ENCODE assay signal across 37 mouse cellular contexts in genomic region chr5:104077508-104077907, GRCm38 (mm10). TPM values are rescaled to one million over a fixed set of nuclear protein-coding genes. Genes with fewer than 3 reads are reported as not detected.
DNase-seq lines count a peak whose midpoint lies in the region; ATAC-seq and TF ChIP-seq lines count a peak whose summit lies in the region.
"Had no signal": no experiment of that assay in that cellular context is flagged by ENCODE, and none has a peak within 500 bp of the region (broad histone marks: within the 10 kb centered on the region; RNA-seq: fewer than 3 reads in every experiment).

Gene Gm17660 (minus strand): TSS chr5:104077608.

- DNase-seq in stomach, postnatal 0 days (ENCODE audit: low spot score): no peak
- DNase-seq in cerebellum, postnatal 10 days: no peak
- DNase-seq in urinary bladder, adult 18-20 months (ENCODE audit: low spot score in 2 of 2): no peak
- DNase-seq: adrenal gland, adult 8-10 months; cerebellum, adult 2 months; cerebellum, postnatal 36 days; gastrocnemius, postnatal 10 days; kidney, adult 11 months; kidney, postnatal 14 days; liver, embryonic 13.5 days; lung, adult 18-20 months; lung, postnatal 4 days; retina, postnatal 1 day; right cerebral cortex, postnatal 14 days; thymus, adult 2 months; thymus, postnatal 4 days had no signal

- TF ChIP-seq EP300 in stomach, postnatal 0 days (optimal IDR thresholded peaks at IDR 0.05): no peak

- H3K27me3 ChIP-seq in hindbrain, embryonic 15.5 days: no peaks in the 10 kb centered on the region
- H3K27me3 ChIP-seq in hindbrain, embryonic 16.5 days (replicated peaks; ENCODE audit: control insufficient read depth, insufficient read depth, low read length): no peaks in the 10 kb centered on the region
- no peaks in the 10 kb centered on the region for H3K27me3 ChIP-seq in stomach, embryonic 16.5 days (ENCODE audit: control insufficient read depth, insufficient read depth, low read length)
- H3K27me3 ChIP-seq in stomach, postnatal 0 days (ENCODE audit: control insufficient read depth, insufficient read depth, low read length): no peaks in the 10 kb centered on the region
- no peaks in the 10 kb centered on the region for H3K27me3 ChIP-seq in intestine, embryonic 15.5 days (replicated peaks)
- H3K27me3 ChIP-seq: CH12.LX; forebrain, embryonic 13.5 days; hindbrain, embryonic 12.5 days; limb, embryonic 15.5 days; neural tube, embryonic 12.5 days had no signal

- no peak for ATAC-seq in hindbrain, embryonic 15.5 days (ENCODE audit: low FRiP score, low read depth)
- no peak for ATAC-seq in hindbrain, embryonic 16.5 days
- no peak for ATAC-seq in stomach, embryonic 16.5 days (ENCODE audit: insufficient read depth, low FRiP score)
- ATAC-seq in stomach, postnatal 0 days (ENCODE audit: low FRiP score, low TSS enrichment): no peak
- ATAC-seq in intestine, embryonic 15.5 days: no peak
- ATAC-seq: forebrain, embryonic 13.5 days; lung, postnatal 0 days had no signal

- H3K4me1 ChIP-seq in hindbrain, embryonic 15.5 days (replicated peaks): peaks cover 10% of the 10 kb centered on the region; the same call in 1 of the 2 replicates
- no peaks in the 10 kb centered on the region; the same call in 1 of the 2 replicates for H3K4me1 ChIP-seq in hindbrain, embryonic 16.5 days (ENCODE audit: control insufficient read depth, insufficient read depth, low read depth, low read length)
- H3K4me1 ChIP-seq in stomach, embryonic 16.5 days (ENCODE audit: control insufficient read depth, insufficient read depth, low read length): peaks cover 9% of the 10 kb centered on the region; the same call in 1 of the 2 replicates
- H3K4me1 ChIP-seq in stomach, postnatal 0 days (replicated peaks; ENCODE audit: control insufficient read depth, insufficient read depth): 0 out of 2 replicates have a peak, but pooled peaks cover 2% of the 10 kb centered on the region
- 0 out of 2 replicates have a peak, but pooled peaks cover 3% of the 10 kb centered on the region for H3K4me1 ChIP-seq in intestine, embryonic 15.5 days (replicated peaks)

- H3K4me3 ChIP-seq in hindbrain, embryonic 15.5 days: no peak within 1 kb of the TSS
- H3K4me3 ChIP-seq in hindbrain, embryonic 16.5 days (ENCODE audit: low read length): no peak within 1 kb of the TSS
- H3K4me3 ChIP-seq in stomach, embryonic 16.5 days (replicated peaks; ENCODE audit: low read length): no peak within 1 kb of the TSS
- H3K4me3 ChIP-seq in stomach, postnatal 0 days (ENCODE audit: low read depth, low read length): no peak within 1 kb of the TSS
- no peak within 1 kb of the TSS for H3K4me3 ChIP-seq in intestine, embryonic 15.5 days (replicated peaks)
- H3K4me3 ChIP-seq: forebrain, embryonic 13.5 days; hindbrain, embryonic 12.5 days; left cerebral cortex, adult 2 months; limb, embryonic 15.5 days; liver, embryonic 13.5 days; megakaryocyte, embryonic 14.5 days; midbrain, embryonic 12.5 days; myocyte; neural tube, embryonic 12.5 days had no signal

- no peak for TF ChIP-seq CTCF in stomach, postnatal 0 days (IDR thresholded peaks at IDR 0.05; ENCODE audit: low read depth)

- H3K9me3 ChIP-seq in hindbrain, embryonic 15.5 days: no peaks in the 10 kb centered on the region
- H3K9me3 ChIP-seq in hindbrain, embryonic 16.5 days (ENCODE audit: control insufficient read depth, low read length): no peaks in the 10 kb centered on the region
- H3K9me3 ChIP-seq in stomach, embryonic 16.5 days (replicated peaks; ENCODE audit: control insufficient read depth, low read length): no peaks in the 10 kb centered on the region
- H3K9me3 ChIP-seq in stomach, postnatal 0 days (ENCODE audit: control insufficient read depth, low read length): no peaks in the 10 kb centered on the region
- no peaks in the 10 kb centered on the region for H3K9me3 ChIP-seq in intestine, embryonic 15.5 days
- H3K9me3 ChIP-seq: forebrain, embryonic 13.5 days; hindbrain, embryonic 12.5 days; limb, embryonic 15.5 days; liver, embryonic 13.5 days; megakaryocyte, embryonic 14.5 days; midbrain, embryonic 12.5 days; neural tube, embryonic 12.5 days had no signal

- 0 out of 2 replicates have a peak within 1 kb of the TSS, but pooled peaks have one; percentile 45 for H3K27ac ChIP-seq in hindbrain, embryonic 15.5 days (replicated peaks)
- no peak within 1 kb of the TSS for H3K27ac ChIP-seq in hindbrain, embryonic 16.5 days (ENCODE audit: low read depth, low read length)
- H3K27ac ChIP-seq in stomach, embryonic 16.5 days (ENCODE audit: low read length): no peak within 1 kb of the TSS
- H3K27ac ChIP-seq in stomach, postnatal 0 days (replicated peaks): no peak within 1 kb of the TSS
- no peak within 1 kb of the TSS for H3K27ac ChIP-seq in intestine, embryonic 15.5 days
- H3K27ac ChIP-seq: forebrain, embryonic 13.5 days; hindbrain, embryonic 12.5 days; left cerebral cortex, adult 2 months; limb, embryonic 15.5 days; liver, embryonic 13.5 days; midbrain, embryonic 12.5 days; neural tube, embryonic 12.5 days had no signal

- H3K4me2 ChIP-seq in hindbrain, embryonic 15.5 days: no peak within 1 kb of the TSS
- no peak within 1 kb of the TSS for H3K4me2 ChIP-seq in hindbrain, embryonic 16.5 days (ENCODE audit: low read length)
- no peak within 1 kb of the TSS for H3K4me2 ChIP-seq in stomach, embryonic 16.5 days (ENCODE audit: low read depth, low read length)
- no peak within 1 kb of the TSS for H3K4me2 ChIP-seq in stomach, postnatal 0 days (replicated peaks; ENCODE audit: low read depth)
- H3K4me2 ChIP-seq in intestine, embryonic 15.5 days (replicated peaks): peak within 1 kb of the TSS; percentile 19; the same call in 1 of the 2 replicates
- H3K4me2 ChIP-seq: forebrain, embryonic 13.5 days; heart, embryonic 11.5 days; hindbrain, embryonic 12.5 days; limb, embryonic 15.5 days; liver, embryonic 13.5 days; midbrain, embryonic 12.5 days; neural tube, embryonic 12.5 days had no signal

- no peak within 1 kb of the TSS for H3K9ac ChIP-seq in hindbrain, embryonic 15.5 days
- no peak within 1 kb of the TSS for H3K9ac ChIP-seq in hindbrain, embryonic 16.5 days (ENCODE audit: low read depth, low read length)
- H3K9ac ChIP-seq in stomach, embryonic 16.5 days (ENCODE audit: low read length): peak within 1 kb of the TSS; percentile 23; the same call in 1 of the 2 replicates
- no peak within 1 kb of the TSS for H3K9ac ChIP-seq in stomach, postnatal 0 days (ENCODE audit: low read length)
- no peak within 1 kb of the TSS for H3K9ac ChIP-seq in intestine, embryonic 15.5 days
- H3K9ac ChIP-seq: forebrain, embryonic 13.5 days; hindbrain, embryonic 12.5 days; limb, embryonic 15.5 days; liver, embryonic 13.5 days; midbrain, embryonic 12.5 days; neural tube, embryonic 12.5 days had no signal

- 96% methylated on average over 7 of the region's 7 CpGs for WGBS in hindbrain, embryonic 15.5 days
- 94% methylated on average over 7 of the region's 7 CpGs for WGBS in hindbrain, embryonic 16.5 days
- 93% methylated on average over 7 of the region's 7 CpGs for WGBS in stomach, embryonic 16.5 days
- 92% methylated on average over 7 of the region's 7 CpGs for WGBS in stomach, postnatal 0 days
- 89% methylated on average over 7 of the region's 7 CpGs for WGBS in intestine, embryonic 15.5 days

- no peaks in the 10 kb centered on the region for H3K36me3 ChIP-seq in hindbrain, embryonic 15.5 days
- no peaks in the 10 kb centered on the region for H3K36me3 ChIP-seq in hindbrain, embryonic 16.5 days (ENCODE audit: control insufficient read depth, insufficient read depth, low read length)
- H3K36me3 ChIP-seq in stomach, embryonic 16.5 days (ENCODE audit: control insufficient read depth, insufficient read depth, low read length): 0 out of 2 replicates have a peak, but pooled peaks cover 5% of the 10 kb centered on the region
- H3K36me3 ChIP-seq in stomach, postnatal 0 days (ENCODE audit: control insufficient read depth, insufficient read depth, low read length): no peaks in the 10 kb centered on the region
- no peaks in the 10 kb centered on the region for H3K36me3 ChIP-seq in intestine, embryonic 15.5 days
- H3K36me3 ChIP-seq: hindbrain, embryonic 12.5 days; limb, embryonic 15.5 days; liver, embryonic 13.5 days; midbrain, embryonic 12.5 days; neural tube, embryonic 12.5 days had no signal

RNA-seq across cellular contexts. Expression of gene Gm17660, which starts in this region (rescaled TPM):
- 0.59 TPM in 1 of 2 replicates, not detected in the other for polyA plus RNA-seq in hindbrain, embryonic 15.5 days (2015; fragmentation: Nextera tagmentation; extraction: Ambion mirVana)
- polyA plus RNA-seq in hindbrain, embryonic 16.5 days (2015; fragmentation: Nextera tagmentation; extraction: Ambion mirVana): 0.44 TPM in 1 of 2 replicates, not detected in the other
- 0.57 TPM in 1 of 2 replicates, not detected in the other for polyA plus RNA-seq in stomach, embryonic 16.5 days (2015; fragmentation: Nextera tagmentation; extraction: Ambion mirVana)
- 0.35 TPM in 1 of 2 replicates, not detected in the other for polyA plus RNA-seq in stomach, postnatal 0 days (2015; fragmentation: Nextera tagmentation; extraction: Ambion mirVana)
- not detected in 2 replicates for polyA plus RNA-seq in intestine, embryonic 15.5 days (2015; fragmentation: Nextera tagmentation; extraction: Ambion mirVana)
- polyA plus RNA-seq: C2C12; cerebellum, adult 2 months; embryonic facial prominence, embryonic 11.5 days; forebrain, embryonic 13.5 days; gonadal fat pad, adult 2 months; heart, embryonic 11.5 days; hindbrain, embryonic 12.5 days; kidney, embryonic 14.5 days; limb, embryonic 15.5 days; liver, embryonic 13.5 days; lung, postnatal 0 days; midbrain, embryonic 12.5 days; myocyte; neural tube, embryonic 12.5 days; small intestine, adult 2 months; stomach, embryonic 14.5 days; thymus, adult 2 months had no signal
